15 mouse cellular contexts compared by ENCODE assay signal in genomic region chr15:67981876-67982275, GRCm38 (mm10).
"Had no signal": no experiment of that assay in that cellular context is flagged by ENCODE, and none has a peak within 500 bp of the region (broad histone marks: within the 10 kb centered on the region; RNA-seq: fewer than 3 reads in every experiment).

No protein-coding gene starts in this region.

- H3K4me1 ChIP-seq: liver, embryonic 13.5 days had no signal

- ATAC-seq: intestine, embryonic 16.5 days had no signal

- DNase-seq: kidney, adult 18-20 months; kidney, adult 9 months; kidney, postnatal 25 days; layer of hippocampus, adult 9-11 months; liver, embryonic 13.5 days; lung, adult 2 months; lung, postnatal 14 days; lung, postnatal 4 days; midbrain, embryonic 14.5 days; right cerebral cortex, postnatal 4 days; thymus, postnatal 36 days had no signal

- H3K4me2 ChIP-seq: liver, embryonic 13.5 days; midbrain, embryonic 11.5 days had no signal

- H3K36me3 ChIP-seq: liver, embryonic 13.5 days had no signal

- H3K27ac ChIP-seq: layer of hippocampus, adult 2 months; liver, embryonic 13.5 days; stomach, postnatal 0 days had no signal

- H3K4me3 ChIP-seq: layer of hippocampus, adult 2 months; liver, embryonic 13.5 days had no signal

- H3K9ac ChIP-seq: liver, embryonic 13.5 days had no signal

- H3K9me3 ChIP-seq: liver, embryonic 13.5 days had no signal

- H3K27me3 ChIP-seq: liver, embryonic 13.5 days had no signal
